Mouse (Mus musculus) A20 (cell line): ENCODE measurements around the gene Babam2.

ENCODE experiments used
- DNase-seq: peaks from one replicate; pipeline ENCODE4 v3.0.0-alpha.2; 2011; ENCODE audit warnings: low read depth, low spot score

Babam2 gene

GRCm38 (mm10) chr5:32043153-32043552, 345.7 kb downstream of the Babam2 start:
- no peak for DNase-seq

GRCm38 (mm10) chr5:32043996-32044395, 346.5 kb downstream of the Babam2 start:
- DNase-seq, result no peak

- no peak for DNase-seq
These were observed 354.4 kb downstream of the Babam2 start for GRCm38 (mm10) chr5:32051899-32052298.

- no peak for DNase-seq
These were observed 355.0 kb downstream of the Babam2 start for GRCm38 (mm10) chr5:32052467-32052866.

- no peak for DNase-seq
These were observed 356.0 kb downstream of the Babam2 start for GRCm38 (mm10) chr5:32053476-32053875.

GRCm38 (mm10) chr5:32055676-32056075, 358.2 kb downstream of the Babam2 start:
- no peak for DNase-seq

- DNase-seq, result no peak
These were observed 358.6 kb downstream of the Babam2 start for GRCm38 (mm10) chr5:32056126-32056525.

- no peak for DNase-seq
These were observed 361.2 kb downstream of the Babam2 start for GRCm38 (mm10) chr5:32058481-32059253.

- no peak for DNase-seq
These were observed 361.8 kb downstream of the Babam2 start for GRCm38 (mm10) chr5:32059254-32059796.

GRCm38 (mm10) chr5:32060485-32060884, 363.0 kb downstream of the Babam2 start:
- DNase-seq, result no peak

GRCm38 (mm10) chr5:32061854-32062253, 364.4 kb downstream of the Babam2 start:
- DNase-seq, result no peak

- DNase-seq, result no peak
These were observed 367.0 kb downstream of the Babam2 start for GRCm38 (mm10) chr5:32064341-32065105.

- DNase-seq, result no peak
These were observed 368.7 kb downstream of the Babam2 start for GRCm38 (mm10) chr5:32066015-32066734.

GRCm38 (mm10) chr5:32066839-32067238, 369.4 kb downstream of the Babam2 start:
- DNase-seq, result no peak

- no peak for DNase-seq
These were observed 371.1 kb downstream of the Babam2 start for GRCm38 (mm10) chr5:32068616-32069015.

- DNase-seq, result no peak
These were observed 371.6 kb downstream of the Babam2 start for GRCm38 (mm10) chr5:32069096-32069495.

- no peak for DNase-seq
These were observed 372.2 kb downstream of the Babam2 start for GRCm38 (mm10) chr5:32069566-32070169.

GRCm38 (mm10) chr5:32070781-32071180, 373.3 kb downstream of the Babam2 start:
- no peak for DNase-seq

GRCm38 (mm10) chr5:32071314-32071713, 373.8 kb downstream of the Babam2 start:
- no peak for DNase-seq

GRCm38 (mm10) chr5:32071824-32072223, 374.3 kb downstream of the Babam2 start:
- DNase-seq, result no peak

GRCm38 (mm10) chr5:32072877-32073276, 375.4 kb downstream of the Babam2 start:
- DNase-seq, result no peak

GRCm38 (mm10) chr5:32074053-32074452, 376.6 kb downstream of the Babam2 start:
- DNase-seq, result no peak
